Mouse (Mus musculus) lung, embryonic 16.5 days (tissue): Measurements from ENCODE around the gene Tanc1. TPM values are rescaled to one million over a fixed set of nuclear protein-coding genes. Genes with fewer than 3 reads are reported as not detected.

Source experiments
- ATAC-seq: fragments of 200-750 bp; cut with Nextera tagmentation; 2 replicates; pipeline ENCODE4 v1.8.0; 2017; ENCODE audit warnings: low read depth, mild to moderate bottlenecking, moderate library complexity
- H3K27ac ChIP-seq: fragments of 300-500 bp; sonication (generic); 2 replicates; pipeline ENCODE4 v1.5.1; 2014; ENCODE audit warnings: mild to moderate bottlenecking, control low read depth, low read length
- H3K27me3 ChIP-seq: fragments of 300-500 bp; sonication (generic); 2 replicates; pipeline ENCODE4 v1.6.1; 2014; ENCODE audit warnings: low read depth, low read length, mixed read lengths; ENCODE audit not compliant: control insufficient read depth, insufficient read depth
- H3K36me3 ChIP-seq: fragments of 300-500 bp; sonication (generic); 2 replicates; pipeline ENCODE4 v1.6.1; 2014; ENCODE audit warnings: low read length; ENCODE audit not compliant: control insufficient read depth, insufficient read depth
- H3K4me1 ChIP-seq: fragments of 300-500 bp; sonication (generic); replicated peaks from 2 replicates; pipeline ENCODE4 v1.6.1; 2014; ENCODE audit warnings: low read length, mixed read lengths; ENCODE audit not compliant: control insufficient read depth, insufficient read depth
- H3K4me2 ChIP-seq: fragments of 300-500 bp; sonication (generic); 2 replicates; pipeline ENCODE4 v1.6.1; 2014; ENCODE audit warnings: low read depth, low read length, control low read depth
- H3K4me3 ChIP-seq: fragments of 300-500 bp; sonication (generic); 2 replicates; pipeline ENCODE4 v1.5.1; 2014; ENCODE audit warnings: mild to moderate bottlenecking, low read length, control low read depth
- H3K9ac ChIP-seq: fragments of 300-500 bp; sonication (generic); 2 replicates; pipeline ENCODE4 v1.6.1; 2014; ENCODE audit warnings: low read length, control low read depth
- H3K9me3 ChIP-seq: fragments of 300-500 bp; sonication (generic); 2 replicates; pipeline ENCODE4 v1.6.1; 2016; ENCODE audit warnings: low read length; ENCODE audit not compliant: control insufficient read depth
- WGBS: fragments of 180-500 bp; shearing (Covaris S2); extraction: QIAGEN DNeasy Blood & Tissue Kit; methylation state at CpG from one replicate; pipeline ENCODE4 v1.1.7; 2014; 5-methylcytosine and 5-hydroxymethylcytosine counted together
- polyA plus RNA-seq: library from polyadenylated mRNA; unstranded; fragments of >200 nt; fragmentation: Nextera tagmentation; extraction: Ambion mirVana; gene quantifications from 2 replicates; pipeline ENCODE4 v1.2.1, GENCODE M21; 2015

Gene Tanc1
- polyA plus RNA-seq, 1 experiment from 2014 or later, result 33.2 TPM

DNA sequence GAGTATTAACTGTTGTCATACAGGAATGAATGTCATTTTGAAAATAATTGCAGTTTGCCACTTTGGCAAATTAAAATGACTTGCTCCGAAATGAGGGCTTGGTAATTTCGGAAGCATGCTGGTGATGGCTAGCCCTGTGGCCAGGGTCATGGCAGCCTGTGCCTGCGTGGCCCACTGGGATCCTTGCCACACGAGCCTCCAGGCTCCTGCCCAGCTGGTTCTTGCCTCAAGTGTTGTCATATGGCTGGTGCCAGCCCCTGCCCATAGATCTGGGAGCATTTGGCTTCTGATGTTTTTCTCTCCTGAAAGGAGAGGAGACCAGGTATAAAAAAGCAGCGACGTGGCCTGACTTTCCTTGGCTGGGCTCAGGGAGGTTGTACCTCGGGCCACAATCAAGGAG, 198.2 kb downstream of the Tanc1 start:
- Histone ChIP-seq H3K4me1 (0 out of 2 replicates have a peak, but pooled peaks cover 5% of the 10 kb centered on the region), H3K36me3 (peaks cover 14% of the 10 kb centered on the region), H3K4me2 (no peak overlapping the region), H3K9me3 (no peaks in the 10 kb centered on the region), H3K27me3 (no peaks in the 10 kb centered on the region), H3K27ac (no peak overlapping the region), H3K9ac (no peak overlapping the region), H3K4me3 (no peak overlapping the region)
- WGBS, result 87% methylated on average over 7 of the region's 7 CpGs
- ATAC-seq, result no peak

DNA sequence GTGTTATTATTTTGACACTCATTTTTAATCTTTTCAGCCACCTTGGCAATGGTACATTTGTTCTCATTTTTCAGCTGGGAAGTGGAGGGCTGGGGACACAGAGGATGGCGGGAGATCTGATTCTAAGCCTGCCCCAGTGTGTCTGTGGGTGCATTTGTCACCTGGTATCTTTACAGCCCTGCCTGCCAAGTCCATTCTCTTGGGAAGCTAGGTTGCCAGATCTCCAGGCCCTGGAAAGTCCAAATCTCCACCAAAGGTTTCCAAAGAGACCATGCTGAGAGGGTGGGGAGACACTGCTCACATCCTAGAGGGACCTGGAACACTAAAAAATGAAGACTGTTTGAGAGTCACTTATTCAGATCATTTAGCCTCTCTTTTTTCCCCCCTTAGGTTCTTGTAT, 199.4 kb downstream of the Tanc1 start:
- Histone ChIP-seq H3K4me1 (0 out of 2 replicates have a peak, but pooled peaks cover 5% of the 10 kb centered on the region), H3K27ac (peak overlapping the region; percentile 34; the same call in 1 of the 2 replicates)

DNA sequence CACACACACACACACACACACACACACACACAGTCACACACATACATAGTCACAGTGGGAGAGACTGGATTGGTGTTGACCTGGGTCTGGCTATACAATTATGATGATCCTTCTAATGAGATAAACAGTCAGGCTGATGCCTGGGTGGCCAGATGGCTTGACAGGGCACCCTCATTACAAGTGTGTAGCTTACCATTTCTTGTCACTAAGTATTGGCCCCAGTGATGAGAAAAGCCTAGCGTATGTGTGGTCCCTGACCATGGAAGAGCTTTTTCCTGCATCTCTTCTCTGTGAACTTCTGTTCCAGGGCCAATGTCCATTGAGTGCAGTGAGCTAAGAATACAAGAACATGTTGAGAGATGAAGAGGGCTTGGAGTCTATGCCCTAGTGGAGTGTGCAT, 200.8 kb downstream of the Tanc1 start:
- Histone ChIP-seq H3K4me3 (no peak overlapping the region), H3K4me1 (0 out of 2 replicates have a peak, but pooled peaks cover 5% of the 10 kb centered on the region), H3K9ac (no peak overlapping the region), H3K27me3 (no peaks in the 10 kb centered on the region), H3K9me3 (no peaks in the 10 kb centered on the region), H3K36me3 (peaks cover 13% of the 10 kb centered on the region), H3K4me2 (no peak overlapping the region), H3K27ac (no peak overlapping the region)
- no peak for ATAC-seq
- WGBS, result 94% methylated on average over 1 of the region's 1 CpGs

More for the DNA sequence above, 199.4 kb downstream of the Tanc1 start:
- Histone ChIP-seq H3K4me2 (no peak overlapping the region), H3K4me3 (no peak overlapping the region), H3K36me3 (peaks cover 14% of the 10 kb centered on the region), H3K9me3 (no peaks in the 10 kb centered on the region), H3K27me3 (no peaks in the 10 kb centered on the region), H3K9ac (no peak overlapping the region)
- no peak for ATAC-seq
- 44% methylated on average over 1 of the region's 1 CpGs for WGBS

DNA sequence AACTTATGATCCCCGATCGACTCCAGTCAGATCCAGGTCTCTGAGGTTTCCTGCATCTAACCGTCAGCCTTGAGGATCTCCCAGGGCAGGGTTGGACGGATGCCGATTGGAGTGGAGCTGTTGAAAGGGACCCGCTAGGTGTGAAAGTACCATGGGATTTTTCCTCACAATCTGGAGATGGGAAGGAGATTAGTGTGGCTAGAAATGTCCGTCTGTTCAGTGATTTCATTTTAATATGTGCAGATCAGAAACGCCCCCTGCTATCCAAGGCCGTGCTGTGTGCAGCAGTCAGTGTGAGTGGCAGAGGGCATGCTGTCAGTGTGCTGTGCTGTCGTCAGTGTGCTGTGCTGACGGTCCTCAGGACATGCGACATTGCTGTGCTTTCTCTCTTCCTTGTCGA, 201.6 kb downstream of the Tanc1 start:
- Histone ChIP-seq H3K4me2 (no peak overlapping the region), H3K4me1 (0 out of 2 replicates have a peak, but pooled peaks cover 5% of the 10 kb centered on the region), H3K27me3 (no peaks in the 10 kb centered on the region), H3K4me3 (no peak overlapping the region), H3K36me3 (peaks cover 6% of the 10 kb centered on the region), H3K27ac (no peak overlapping the region), H3K9ac (no peak overlapping the region), H3K9me3 (no peaks in the 10 kb centered on the region)
- WGBS, result 85% methylated on average over 13 of the region's 13 CpGs
- ATAC-seq, result no peak

DNA sequence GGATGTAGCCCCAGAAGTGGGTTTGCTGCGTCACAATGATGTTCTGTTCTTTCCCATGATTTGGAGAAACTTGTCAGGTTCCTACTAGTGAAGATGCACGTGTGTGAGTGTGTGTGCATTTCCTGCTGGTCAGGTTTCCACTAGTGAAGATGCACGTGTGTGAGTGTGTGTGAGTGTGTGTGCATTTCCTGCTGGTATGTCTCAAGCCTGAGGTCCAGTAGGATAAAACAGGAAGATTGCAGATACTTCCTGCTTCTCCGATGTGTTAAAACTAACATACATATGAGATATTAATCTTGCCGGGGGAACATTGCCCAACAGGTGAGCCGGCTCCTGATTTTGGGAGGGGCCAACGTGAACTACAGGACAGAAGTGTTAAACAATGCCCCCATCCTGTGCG, 203.2 kb downstream of the Tanc1 start:
- H3K36me3 ChIP-seq, result peaks cover 6% of the 10 kb centered on the region
- 71% methylated on average over 8 of the region's 8 CpGs for WGBS

DNA sequence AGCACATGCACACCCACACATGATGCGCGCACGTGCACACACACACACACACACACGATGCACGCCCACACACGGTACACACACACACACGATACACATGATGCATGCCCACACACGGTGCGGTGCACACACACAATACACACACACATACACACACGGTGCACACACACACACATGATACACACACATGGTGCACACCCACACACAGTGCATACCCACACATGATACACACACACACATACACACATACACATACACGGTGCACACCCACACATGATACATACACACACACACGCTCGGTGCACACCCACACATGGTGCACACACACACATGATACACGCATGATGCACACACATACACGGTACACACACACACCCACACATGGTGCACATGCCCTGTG, 206.8 kb downstream of the Tanc1 start:
- no peak overlapping the region for H3K4me3 ChIP-seq
- ATAC-seq, result no peak
- no peaks in the 10 kb centered on the region for H3K27me3 ChIP-seq
- H3K27ac ChIP-seq, result no peak overlapping the region
- no peaks in the 10 kb centered on the region for H3K4me1 ChIP-seq
- peaks cover 15% of the 10 kb centered on the region for H3K36me3 ChIP-seq
- H3K9me3 ChIP-seq, result no peaks in the 10 kb centered on the region
- H3K9ac ChIP-seq, result no peak overlapping the region
- no peak overlapping the region for H3K4me2 ChIP-seq
- 94% methylated on average over 15 of the region's 15 CpGs for WGBS

More for the DNA sequence above, 203.2 kb downstream of the Tanc1 start:
- Histone ChIP-seq H3K9ac (no peak overlapping the region), H3K4me1 (0 out of 2 replicates have a peak, but pooled peaks cover 5% of the 10 kb centered on the region), H3K9me3 (no peaks in the 10 kb centered on the region), H3K4me3 (no peak overlapping the region), H3K27me3 (no peaks in the 10 kb centered on the region), H3K4me2 (no peak overlapping the region), H3K27ac (no peak overlapping the region)
- ATAC-seq, result no peak

DNA sequence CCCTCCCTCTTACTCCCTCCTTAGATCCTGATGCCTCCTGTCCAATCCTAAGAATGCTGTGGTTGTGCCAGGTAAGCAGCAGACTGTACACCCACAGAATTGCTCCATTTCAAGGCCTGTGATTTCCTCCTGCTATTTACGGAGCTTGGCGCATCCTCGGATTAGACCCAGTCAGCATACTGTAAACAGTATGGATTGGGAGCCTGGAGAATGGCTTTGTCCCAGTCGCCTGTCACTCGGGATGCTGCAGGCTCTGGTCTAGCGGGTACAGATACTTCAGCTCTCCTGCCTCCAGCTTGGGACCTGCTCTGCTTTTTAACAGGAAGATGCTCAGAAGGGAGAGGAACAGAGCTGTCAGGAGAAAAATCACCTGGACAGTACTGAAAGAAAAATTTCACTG, 207.6 kb downstream of the Tanc1 start:
- no peaks in the 10 kb centered on the region for H3K27me3 ChIP-seq
- H3K4me2 ChIP-seq, result no peak overlapping the region
- no peaks in the 10 kb centered on the region for H3K9me3 ChIP-seq
- H3K4me1 ChIP-seq, result no peaks in the 10 kb centered on the region
- 84% methylated on average over 6 of the region's 6 CpGs for WGBS
- H3K36me3 ChIP-seq, result peaks cover 15% of the 10 kb centered on the region
- H3K9ac ChIP-seq, result no peak overlapping the region
- no peak overlapping the region for H3K27ac ChIP-seq
- no peak for ATAC-seq
- H3K4me3 ChIP-seq, result no peak overlapping the region

DNA sequence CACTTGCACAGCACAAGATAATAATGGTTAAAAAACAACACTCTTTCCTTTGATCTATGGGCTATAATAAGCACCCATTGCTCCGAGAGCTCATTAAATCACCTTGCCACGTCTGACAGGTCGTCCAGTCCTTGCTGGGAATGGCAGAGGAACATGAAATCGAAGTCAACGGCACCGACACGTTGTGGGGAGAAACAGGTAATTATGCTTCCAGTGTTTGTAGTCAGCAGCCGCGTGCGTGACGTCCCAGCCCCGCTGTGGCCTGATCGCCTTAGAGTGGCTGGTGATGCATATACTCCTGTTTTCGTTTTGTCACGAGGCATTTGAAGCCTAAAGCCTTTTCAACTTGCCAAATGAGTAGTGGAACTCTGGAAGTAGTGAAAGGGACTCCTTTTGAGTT, 208.2 kb downstream of the Tanc1 start:
- no peak for ATAC-seq
- H3K4me2 ChIP-seq, result no peak overlapping the region
- no peak overlapping the region for H3K4me3 ChIP-seq
- no peak overlapping the region for H3K9ac ChIP-seq
- no peaks in the 10 kb centered on the region for H3K4me1 ChIP-seq
- no peaks in the 10 kb centered on the region for H3K27me3 ChIP-seq
- H3K9me3 ChIP-seq, result no peaks in the 10 kb centered on the region
- no peak overlapping the region for H3K27ac ChIP-seq
- H3K36me3 ChIP-seq, result peaks cover 15% of the 10 kb centered on the region
- WGBS, result 82% methylated on average over 15 of the region's 15 CpGs

DNA sequence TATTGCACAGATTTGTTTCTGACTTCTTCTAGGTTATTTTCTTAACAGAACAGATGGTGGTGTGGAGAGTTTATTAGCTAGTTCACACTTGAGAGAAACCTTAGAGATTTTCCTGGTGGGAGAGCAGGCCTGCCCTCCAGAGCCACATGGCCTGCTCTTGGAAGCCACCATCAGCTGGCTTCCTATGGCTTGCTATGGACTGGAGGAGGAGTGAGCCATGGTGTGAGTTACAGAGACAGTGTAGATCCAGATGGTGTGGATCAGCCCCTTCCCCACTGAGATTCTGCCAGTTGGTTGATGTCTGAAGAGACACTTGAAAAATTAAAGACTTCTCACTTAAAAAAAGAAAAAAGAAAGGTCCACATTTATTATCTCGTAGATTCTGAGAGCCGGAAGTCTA, 209.2 kb downstream of the Tanc1 start:
- no peak for ATAC-seq
- H3K4me1 ChIP-seq, result no peaks in the 10 kb centered on the region
- WGBS, result 79% methylated on average over 2 of the region's 2 CpGs

DNA sequence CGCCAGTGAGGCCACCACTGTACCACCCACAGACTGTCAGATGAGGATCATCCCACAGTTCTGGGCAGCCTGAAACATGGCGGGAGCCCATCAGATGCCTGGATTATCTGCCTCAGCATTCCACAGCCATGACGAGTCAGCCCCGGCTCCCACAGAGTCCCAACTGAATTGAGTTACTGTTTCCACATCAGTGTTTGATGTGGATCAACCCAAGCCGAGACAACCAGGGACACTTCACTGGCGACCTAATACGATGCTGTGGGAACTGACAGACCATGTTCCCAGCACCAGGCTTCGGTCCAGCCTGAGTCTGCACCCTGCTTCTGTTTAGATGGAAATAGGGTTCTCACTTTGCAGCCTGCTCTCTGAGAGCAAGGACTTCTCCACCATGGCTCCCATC, 212.4 kb downstream of the Tanc1 start:
- no peak overlapping the region for H3K4me2 ChIP-seq
- H3K4me3 ChIP-seq, result no peak overlapping the region
- H3K9me3 ChIP-seq, result no peaks in the 10 kb centered on the region
- peaks cover 19% of the 10 kb centered on the region for H3K4me1 ChIP-seq
- 43% methylated on average over 8 of the region's 8 CpGs for WGBS
- H3K9ac ChIP-seq, result no peak overlapping the region
- peaks cover 9% of the 10 kb centered on the region for H3K36me3 ChIP-seq
- H3K27me3 ChIP-seq, result no peaks in the 10 kb centered on the region
- ATAC-seq, result peak; percentile 39
- H3K27ac ChIP-seq, result peak overlapping the region; percentile 11

More for the DNA sequence above, 209.2 kb downstream of the Tanc1 start:
- Histone ChIP-seq H3K9me3 (no peaks in the 10 kb centered on the region), H3K9ac (no peak overlapping the region), H3K27ac (no peak overlapping the region), H3K27me3 (no peaks in the 10 kb centered on the region), H3K36me3 (peaks cover 15% of the 10 kb centered on the region), H3K4me3 (no peak overlapping the region), H3K4me2 (no peak overlapping the region)
